Mouse (Mus musculus) layer of hippocampus, postnatal 25 days (tissue): ENCODE measurements around the gene Shkbp1. TPM values are rescaled to one million over a fixed set of nuclear protein-coding genes. Genes with fewer than 3 reads are reported as not detected.

ENCODE experiments used
- DNase-seq, 2 experiments: peaks; one replicate each; pipeline ENCODE4 v3.0.0; 2022; ENCODE audit warnings: mixed read lengths in 2 of 2, low spot score in 1 of 2; ENCODE audit errors: extremely low spot score in 1 of 2
- total RNA-seq, 2 experiments: library from RNA; stranded (reverse); gene quantifications; 2 replicates each; pipeline ENCODE4 v1.2.3; 2021

The Shkbp1 gene
- total RNA-seq, 2 experiments from 2014 or later: 19.7 to 30.4 TPM

DNA sequence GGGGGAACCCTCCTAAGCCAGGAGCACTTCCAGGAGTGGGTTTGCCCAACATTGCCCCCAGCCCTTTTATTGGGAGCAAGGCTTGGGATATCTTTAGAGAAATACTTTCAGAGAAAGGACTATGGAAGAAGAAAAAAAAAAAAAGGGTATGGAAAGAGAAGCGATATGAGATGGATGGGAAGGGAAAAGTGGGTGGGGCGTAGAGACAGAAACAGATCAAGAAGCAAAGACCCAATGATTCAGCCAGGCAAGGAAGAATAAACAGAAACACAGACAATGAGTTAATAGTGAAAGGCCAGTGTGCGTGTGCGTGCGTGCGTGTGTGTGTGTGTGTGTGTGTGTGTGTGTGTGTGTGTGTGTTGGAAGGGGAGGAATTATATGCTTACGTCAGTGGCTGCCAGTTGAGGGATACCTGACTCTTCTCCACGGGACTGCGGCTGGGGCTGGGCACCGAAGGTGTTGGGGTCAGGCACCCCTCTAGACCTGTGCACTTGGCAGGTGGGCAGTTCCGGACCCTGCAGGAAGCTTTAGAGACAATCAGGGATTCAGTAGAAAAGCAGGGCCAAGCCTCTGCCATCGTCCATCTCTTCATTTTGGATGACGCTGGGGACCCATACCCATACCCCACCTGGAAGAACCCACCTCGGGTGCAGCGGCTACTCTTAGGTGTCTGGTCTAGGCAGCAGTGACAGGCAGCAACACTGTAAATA lies 20.7 kb downstream of the Shkbp1 start:
- DNase-seq: no peak

DNA sequence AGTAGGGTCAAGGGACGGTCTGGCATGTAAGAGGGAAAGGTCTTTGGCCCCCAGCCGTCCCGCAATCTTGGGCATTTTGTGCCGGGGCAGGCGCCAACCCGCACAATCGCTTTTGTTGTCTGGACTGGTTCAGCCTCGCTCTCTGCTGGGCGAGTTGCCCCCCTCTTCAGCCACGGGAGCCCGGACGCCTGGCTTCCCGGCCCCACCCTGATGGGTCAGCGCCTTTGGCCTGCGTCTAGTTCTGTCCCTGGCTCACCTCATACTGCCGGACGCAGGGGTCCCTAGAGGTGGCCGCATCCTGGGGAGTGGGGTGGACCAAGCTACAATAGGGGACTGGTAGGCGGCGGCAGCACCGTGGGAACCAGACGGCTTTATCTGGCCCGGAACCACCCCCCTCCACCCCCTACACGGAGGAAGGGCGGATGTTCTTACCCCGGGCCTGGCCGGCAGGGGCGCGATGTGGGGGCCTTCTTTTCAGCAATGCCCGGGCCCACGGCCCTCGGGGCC lies 21.4 kb downstream of the Shkbp1 start:
- DNase-seq: no peak

DNA sequence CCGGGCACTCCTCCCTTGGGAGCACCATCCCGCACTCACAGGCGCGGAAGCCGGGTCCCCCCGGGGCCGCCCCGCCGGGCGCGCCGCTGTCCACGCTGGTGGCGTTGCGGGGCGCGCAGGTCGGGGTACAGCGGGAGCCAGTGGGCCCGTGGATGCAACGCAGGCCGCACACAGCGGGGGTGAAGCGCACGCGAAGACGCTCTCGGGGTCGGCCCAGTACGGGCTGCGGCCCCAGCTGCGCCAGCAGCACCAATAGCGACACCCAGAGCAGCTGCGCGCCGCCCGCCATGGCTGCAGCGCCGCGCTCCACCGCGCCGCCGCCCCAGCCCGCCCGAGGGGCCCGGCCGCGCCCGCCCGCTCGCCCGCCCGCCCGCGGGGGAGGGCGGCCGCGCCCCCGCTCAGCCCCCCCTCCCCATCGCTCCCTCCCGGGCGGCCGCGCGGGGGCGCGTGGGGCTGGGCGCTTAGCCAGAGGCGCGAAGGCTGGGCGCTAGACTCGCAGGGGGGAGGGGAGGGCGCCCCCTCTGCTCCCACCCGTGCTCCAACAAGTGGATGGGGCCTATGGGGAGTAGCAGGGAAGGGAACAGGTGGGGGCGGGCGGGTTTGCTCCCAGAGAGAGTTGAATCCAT lies 22.4 kb downstream of the Shkbp1 start:
- DNase-seq: no peak

DNA sequence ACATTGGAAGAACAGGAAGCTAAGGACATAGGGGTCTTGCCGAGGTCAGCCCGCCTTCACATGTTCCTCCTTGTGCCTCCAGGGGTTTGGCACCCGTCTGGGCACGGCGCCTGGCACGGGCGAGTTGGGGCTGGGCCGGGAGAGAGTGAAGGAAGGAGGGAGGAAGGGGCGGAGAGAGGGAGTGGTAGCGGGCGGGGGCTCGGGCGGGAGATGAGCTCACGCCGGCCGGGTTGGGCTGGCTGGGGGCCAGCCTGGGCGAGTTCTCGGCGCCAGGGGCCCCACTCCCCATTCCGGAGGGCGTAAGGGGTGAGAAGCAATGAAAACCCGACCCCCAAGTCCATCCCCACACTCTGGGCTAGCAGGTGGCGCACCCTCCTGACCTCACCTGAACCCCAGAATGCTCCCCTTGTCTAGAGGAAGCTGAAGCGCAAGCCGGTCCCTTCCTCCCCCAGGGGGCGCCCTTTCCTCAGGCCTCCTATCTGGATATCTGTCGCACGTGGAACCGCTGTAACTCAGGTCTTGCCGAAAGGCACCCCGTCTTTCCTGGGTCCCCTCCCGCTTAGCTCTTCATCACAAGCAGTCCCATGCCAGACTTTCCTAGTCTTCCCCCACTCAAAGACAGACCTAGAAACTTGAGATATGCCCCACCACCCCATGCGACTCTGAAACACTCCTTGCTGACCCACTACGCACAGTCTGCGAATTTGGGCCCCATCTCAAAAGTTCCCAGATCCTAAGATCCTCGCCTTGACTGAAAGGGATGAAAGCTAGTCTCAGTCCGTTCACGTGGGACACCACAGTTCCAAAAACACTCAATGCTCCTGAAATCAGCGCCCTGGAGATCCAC lies 23.2 kb downstream of the Shkbp1 start:
- DNase-seq: peak; percentile 68 to 84

DNA sequence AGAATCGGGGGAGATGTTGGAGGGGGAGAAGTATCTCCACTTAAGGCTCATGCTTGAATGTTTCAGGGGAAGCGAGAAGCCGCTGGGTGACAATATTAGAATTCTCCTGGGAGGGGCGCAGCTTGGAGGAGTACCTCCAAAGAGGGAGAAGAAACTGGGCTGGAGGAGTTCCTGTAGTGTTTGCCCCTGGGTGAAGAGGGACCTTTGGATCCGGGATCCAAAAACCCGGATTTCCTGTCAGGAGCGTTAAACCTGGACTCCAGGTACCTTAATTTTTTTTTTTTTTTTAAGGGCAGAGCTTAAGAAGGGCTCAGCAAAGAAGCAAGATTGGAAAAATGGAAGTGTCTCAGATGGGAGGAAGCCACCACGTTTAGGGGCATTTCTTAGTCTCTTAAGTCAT lies 24.0 kb downstream of the Shkbp1 start:
- no peak for DNase-seq

DNA sequence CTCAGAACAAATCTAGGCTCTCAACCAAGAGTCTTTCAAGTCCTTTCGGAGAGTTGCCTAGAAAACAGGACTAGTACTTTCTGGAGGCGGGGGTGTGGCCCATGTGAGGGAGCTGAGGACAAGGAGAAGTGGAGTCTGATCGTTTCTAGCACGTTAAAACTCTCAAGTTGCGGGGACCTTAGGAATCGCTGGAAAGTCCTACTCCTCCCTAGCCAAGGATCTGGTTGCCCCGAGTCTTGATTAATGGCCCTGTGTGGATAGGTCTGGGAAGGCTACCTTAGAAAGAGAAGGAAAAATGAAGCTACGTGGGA lies 24.3 kb downstream of the Shkbp1 start:
- DNase-seq: no peak

DNA sequence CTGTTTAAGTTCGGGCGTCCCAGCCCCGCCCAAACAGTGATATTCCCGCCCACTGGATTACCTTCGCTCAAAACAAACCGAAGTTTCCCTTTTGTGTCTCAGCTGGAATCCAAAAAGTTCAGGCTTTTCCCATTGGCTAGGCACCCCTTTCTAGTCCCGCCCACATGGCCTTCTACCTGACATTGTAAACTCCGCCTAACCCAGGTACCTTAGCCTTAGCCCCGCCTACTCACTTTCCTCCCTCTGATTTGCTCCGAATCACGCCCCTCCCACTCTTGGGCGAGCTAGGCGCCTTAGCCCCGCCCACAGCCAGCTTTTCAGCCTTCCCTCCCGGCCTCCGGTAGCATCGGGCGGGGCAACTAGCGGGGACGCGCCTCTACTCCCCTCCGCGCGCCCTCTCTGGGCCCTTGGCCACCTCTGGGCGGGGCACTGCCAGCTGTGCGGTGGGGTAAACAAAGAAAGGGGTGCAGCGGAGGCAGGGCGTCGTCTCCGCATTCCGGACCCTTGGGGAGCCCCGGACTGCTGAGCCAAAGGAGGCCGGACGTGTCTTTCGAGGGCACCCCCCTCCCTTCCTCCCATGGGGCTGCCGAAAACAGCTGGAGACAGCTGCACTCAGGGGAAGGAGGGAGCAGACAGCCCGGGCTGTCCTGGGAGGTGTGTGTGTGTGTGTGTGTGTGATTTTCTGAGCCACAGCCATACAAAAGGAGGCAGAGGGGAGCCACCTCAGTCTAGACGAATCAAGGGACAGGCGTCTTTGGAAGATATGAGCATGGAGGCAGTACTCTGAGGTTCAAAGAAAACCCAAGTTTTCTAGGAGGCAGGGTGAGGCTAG lies 24.9 kb downstream of the Shkbp1 start:
- DNase-seq: no peak

DNA sequence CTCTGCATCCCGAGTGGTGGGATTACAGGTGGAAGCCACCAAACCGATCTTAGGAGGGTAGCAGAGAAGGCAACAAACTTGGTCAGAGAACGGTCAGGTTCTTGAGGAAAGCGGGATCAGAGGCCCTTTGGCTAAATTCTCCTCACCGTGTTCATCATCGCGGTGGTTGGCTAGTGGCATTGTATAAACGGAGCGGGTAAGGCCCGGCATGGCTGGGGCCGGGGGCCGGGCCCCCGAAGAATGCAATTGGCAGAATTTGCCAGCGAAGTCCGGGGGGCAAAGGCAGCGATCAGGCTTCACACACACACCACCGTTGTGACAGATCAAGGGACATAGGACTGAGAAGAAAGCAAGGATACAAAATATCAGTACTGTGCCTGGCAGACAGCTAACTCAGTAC lies 25.8 kb downstream of the Shkbp1 start:
- DNase-seq: no peak

DNA sequence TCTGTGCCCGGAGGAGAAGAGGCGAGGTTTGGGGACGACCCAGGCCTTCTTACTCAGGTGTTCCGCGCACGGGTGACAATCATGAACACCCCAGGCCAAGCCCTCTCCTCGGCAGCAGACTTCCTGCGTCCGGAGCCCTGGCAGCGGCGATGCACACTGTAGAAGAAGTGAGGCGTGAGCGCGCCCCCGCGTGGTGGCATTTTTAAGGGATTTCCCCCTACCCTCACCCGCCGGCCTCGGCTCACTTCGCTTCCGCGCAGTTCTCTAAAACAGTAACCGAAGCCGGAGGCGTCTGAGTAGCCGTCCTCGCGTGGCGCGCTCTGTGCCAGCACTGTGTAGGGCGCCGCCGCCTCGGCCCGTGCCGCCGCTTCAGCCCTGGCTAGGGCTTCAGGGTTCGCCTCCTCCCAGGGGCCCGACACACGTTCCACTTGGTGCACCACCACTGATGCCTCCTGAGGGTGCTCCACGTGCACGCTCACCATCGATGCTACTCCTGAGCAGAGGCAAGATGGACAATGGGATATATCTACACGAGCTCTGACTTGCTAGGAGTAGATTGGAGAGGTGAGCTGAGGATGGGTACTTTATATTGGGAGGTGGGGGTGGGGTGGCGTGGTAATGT lies 26.4 kb downstream of the Shkbp1 start:
- peak; percentile 81 to 93 for DNase-seq

DNA sequence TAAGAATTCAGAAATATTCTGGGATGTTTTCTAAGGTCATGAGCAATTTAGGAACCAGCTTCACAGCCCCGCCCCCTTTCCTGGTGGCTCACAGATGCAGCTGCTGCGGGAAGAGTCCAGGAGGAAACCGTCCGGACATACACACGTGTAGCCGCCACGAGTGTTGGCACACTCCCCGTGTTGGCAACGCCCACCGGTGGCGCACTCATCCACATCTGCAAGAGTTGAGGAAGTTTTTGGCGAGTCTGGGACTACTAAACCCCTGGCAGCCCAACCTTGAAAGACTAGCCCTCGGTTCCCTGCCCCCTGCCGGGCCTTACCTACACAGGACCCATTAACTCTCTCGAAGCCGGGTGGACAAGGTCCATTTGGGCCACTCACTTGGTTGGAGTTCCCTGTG lies 27.2 kb downstream of the Shkbp1 start:
- no peak for DNase-seq

DNA sequence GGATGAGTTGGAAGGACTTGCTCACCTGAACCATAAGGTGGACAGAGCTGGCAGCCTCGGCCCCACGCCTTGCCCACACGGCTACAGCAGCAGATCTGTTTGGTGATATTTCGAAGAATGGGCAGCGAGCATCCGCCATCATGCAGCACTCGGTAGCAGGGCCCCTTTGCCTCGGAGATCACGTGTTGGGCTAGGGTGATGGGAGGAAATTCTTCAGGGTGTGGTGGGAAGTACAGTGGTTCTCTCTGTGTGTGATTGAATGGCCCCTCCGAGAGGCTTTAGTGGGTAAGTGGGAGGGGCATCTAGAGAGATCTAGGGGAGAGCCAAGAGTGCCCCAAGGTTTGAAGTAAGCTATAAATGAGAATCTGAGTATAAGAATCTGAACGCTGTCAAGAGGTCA lies 27.7 kb downstream of the Shkbp1 start:
- DNase-seq: no peak

DNA sequence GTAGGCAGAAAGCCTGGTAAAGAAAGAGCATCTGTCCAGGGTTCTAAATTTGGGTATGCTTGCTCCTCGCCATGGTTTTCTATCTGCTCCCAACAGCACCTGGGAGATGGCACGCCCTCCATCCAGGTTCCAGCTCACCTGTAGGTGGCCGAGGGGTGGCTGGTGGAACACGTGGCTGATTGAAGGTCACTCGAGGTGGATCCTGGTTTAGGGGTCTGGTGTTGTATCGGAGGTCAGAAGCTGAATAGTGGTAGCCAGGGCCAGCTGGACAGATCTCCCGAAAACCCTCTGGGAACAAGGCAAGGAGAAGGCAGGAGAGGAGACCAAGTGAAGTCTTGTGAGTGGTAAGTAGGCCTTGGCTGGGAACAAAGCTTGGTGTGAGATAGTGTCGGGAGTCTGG lies 28.3 kb downstream of the Shkbp1 start:
- no peak for DNase-seq

DNA sequence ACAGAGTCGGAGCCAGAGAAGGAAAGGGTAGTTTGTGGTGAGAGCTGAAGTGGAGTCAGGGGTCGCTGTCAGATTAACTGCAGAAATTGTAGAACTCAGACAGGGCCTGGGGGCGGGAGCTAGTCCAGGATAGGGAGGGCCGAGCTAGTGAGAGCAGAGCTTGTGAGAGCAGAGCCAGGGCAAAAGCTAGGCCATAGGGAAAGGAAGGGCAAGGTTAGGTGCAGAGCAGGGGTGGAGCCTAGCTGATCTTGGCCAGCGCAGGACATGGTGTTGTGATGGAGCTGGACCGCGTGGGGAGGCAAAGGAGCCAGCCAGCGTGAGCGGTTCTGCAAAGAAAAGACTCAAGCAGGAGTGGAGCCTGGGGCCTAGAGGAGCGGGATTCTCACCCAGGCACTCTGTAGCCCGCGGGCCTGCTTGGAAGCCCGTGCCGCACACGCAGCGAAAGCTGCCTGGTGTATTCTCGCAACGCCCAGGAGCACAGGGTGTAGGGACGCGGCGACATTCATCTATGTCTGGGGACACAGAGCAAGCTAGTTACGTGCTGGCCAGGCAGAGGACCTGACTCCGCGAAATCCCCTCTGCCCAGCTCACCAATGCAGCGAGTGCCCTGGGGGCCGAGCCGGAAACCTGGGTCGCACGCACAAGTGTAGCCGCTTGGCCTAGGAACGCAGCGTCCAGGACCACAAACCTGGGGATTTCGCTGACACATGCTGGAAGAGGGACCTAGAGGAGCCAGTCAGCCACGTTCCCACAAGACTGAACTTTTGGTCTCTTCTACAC lies 29.5 kb downstream of the Shkbp1 start:
- DNase-seq: no peak

DNA sequence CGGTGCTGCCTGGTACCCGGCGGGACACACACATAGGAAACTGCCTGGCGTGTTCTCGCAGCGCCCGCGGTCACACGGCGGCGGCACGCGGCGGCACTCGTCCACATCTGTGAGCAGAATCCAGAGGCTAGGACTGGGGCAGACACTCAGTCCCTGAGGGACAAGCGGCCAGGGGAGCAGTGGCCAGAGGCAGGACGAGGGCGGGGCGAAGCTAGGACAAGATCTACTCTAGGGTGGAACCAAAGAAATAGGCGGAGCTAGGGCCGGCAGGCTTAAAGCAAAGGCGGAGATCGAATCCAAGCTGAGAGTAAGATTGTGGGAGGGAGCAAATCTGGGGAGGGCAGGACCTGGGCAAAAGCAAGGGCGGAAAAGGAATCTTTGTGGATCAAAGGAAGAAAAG lies 30.1 kb downstream of the Shkbp1 start:
- no peak for DNase-seq

DNA sequence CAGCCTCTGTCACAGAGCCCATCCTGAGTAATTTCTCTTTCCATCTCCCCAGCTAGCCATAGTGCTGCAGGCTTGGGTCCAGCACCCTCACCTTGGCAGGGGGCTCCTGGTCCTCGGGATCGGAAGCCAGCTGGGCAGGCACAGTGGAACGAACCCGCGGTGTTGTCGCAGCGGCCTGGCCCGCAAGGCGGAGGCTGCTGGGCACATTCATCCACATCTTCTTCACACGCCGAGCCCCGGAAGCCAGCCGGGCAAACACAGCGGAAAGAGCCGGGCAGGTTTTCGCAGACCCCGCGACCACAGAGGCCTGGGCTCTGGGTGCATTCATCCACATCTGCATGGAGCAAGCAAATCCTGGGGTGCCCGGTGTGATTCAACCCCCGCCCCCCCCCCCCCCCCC lies 30.9 kb downstream of the Shkbp1 start:
- DNase-seq: no peak

DNA sequence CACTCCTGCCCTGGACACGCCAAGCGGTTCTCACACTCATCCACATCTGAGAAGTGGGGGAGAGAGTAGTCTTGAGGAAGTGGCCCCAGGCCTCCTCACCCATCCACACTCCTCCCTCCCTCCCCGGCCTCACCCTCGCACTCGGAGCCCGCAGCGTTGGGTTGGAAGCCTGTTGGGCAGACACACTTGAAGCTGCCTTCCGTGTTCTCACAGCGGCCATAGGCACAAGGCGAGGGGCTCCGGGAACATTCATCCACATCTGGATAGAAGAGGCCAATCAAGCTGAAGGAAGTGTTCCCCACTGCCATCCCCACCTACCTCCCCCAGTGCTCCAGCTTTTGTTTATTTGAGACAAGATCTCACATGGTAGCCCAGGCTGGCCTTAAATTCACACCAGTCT lies 31.7 kb downstream of the Shkbp1 start:
- no peak for DNase-seq

DNA sequence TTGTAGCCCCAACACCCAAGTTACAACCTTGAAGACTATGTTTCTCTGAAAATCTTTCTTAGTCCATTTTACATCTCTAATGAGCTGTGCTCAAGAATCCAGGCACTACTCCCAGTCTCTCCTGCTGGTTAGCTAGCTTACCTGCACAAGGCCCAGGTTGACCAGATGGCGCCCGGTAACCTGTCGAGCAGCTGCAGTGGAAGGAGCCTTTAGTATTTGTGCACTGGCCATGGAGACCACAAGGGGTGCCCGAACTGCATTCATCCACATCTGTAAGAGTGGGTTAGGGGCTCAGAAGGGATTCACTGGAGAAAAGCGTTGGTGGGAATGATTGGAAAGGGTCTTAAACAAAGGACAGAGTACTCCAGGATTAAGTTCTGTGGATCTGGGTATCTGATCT lies 32.8 kb downstream of the Shkbp1 start:
- no peak for DNase-seq

DNA sequence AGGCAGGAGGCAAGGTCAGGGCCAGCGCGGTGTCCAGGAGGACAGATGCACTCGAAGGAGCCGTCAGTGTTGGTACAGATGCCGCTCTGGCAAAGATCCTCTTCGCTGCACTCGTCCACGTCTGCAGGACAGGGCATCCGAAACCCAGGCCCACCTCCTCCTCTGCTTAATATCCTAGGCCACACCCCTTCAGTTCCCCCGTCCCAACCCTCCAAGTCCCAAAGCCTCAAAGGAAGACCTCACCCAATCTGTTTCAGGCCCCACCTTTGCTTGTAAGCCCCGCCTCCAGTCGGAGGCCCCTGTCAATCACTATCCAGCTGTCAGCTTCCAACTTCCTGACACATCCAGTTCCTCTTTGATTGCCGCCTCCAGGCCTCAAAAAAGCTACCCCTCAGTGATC lies 33.5 kb downstream of the Shkbp1 start:
- no peak for DNase-seq

DNA sequence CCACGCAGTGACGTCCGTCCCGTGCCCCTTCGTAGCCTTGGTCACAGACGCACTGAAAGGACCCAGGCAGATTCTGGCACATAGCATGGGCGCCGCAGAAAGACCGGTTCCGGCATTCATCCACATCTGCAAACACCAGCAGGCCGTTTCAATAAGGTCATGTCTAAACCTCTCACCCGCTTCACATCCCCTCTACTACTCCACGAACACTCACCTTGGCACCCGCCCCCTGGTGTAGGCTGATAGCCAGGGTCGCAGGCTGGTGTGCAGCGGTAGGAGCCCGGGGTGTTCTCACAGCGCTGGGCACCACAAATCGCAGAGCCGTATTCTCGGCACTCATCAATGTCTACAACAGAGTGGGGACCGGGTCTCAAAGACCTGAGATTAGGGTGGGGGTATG lies 36.4 kb downstream of the Shkbp1 start:
- no peak for DNase-seq
